Mouse (Mus musculus): ENCODE results near the gene Tet3. TPM values are rescaled to one million over a fixed set of nuclear protein-coding genes. Genes with fewer than 3 reads are reported as not detected.

Gene Tet3
- total and polyA plus RNA-seq, 3 experiments = 6.2 to 23.6 (median 13.7) TPM

DNA sequence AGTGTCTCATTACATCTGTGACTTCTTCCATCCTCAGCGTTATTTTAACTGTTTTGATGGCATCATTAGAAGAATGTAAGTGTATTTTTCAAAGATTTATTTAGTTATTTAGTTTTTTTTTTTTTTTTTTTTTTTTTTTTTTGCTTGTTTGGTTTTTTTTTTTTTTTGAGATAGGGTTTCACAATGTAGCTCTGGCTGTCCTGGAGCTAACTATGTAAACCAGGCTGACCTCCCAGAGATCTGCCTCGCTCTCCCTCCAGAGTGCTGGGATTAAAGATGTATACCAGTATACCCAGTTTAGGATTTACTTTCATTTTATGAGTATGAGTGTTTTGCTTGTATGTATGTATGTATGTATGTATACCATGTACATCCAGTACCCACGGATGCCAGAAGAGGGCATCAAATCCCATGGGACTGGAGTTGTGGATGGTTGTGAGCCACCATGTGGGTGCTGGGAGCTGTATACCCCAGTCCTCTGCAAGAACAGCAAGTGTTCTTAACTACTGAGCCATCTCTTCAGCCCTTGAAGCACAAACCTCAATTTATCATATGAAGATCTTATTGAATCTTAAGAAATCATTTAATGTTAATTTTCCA lies 131.2 kb downstream of the Tet3 start:
- TF ChIP-seq EP300 (IDR thresholded peaks at IDR 0.05; ENCODE audit: insufficient read depth, low read depth, low read length) = no peak
- TF ChIP-seq CTCF (IDR thresholded peaks at IDR 0.05) = no peak
- no peak for TF ChIP-seq POLR2A (IDR thresholded peaks at IDR 0.05; ENCODE audit: insufficient read depth, low read depth, low read length)
- no peak overlapping the region for H3K9ac ChIP-seq (ENCODE audit: low read depth, low read length)
- no peak for DNase-seq
- WGBS = 81% methylated on average over 3 of the region's 3 CpGs
- H3K36me3 ChIP-seq (ENCODE audit: control insufficient read depth, insufficient read depth, low read length) = peaks cover 11% of the 10 kb centered on the region
- intact Hi-C loops (cut with DNase I) = loop anchor here (5.0 kb wide), 1 partner anchor 205 kb away; the partner anchor contains the start of gene Wbp1
- H3K79me2 ChIP-seq (replicated peaks; ENCODE audit: control insufficient read depth, insufficient read depth, low read length) = peaks cover 5% of the 10 kb centered on the region
- H3K4me3 ChIP-seq = no peak overlapping the region
- H3K27ac ChIP-seq = no peak overlapping the region
- H3K27me3 ChIP-seq (ENCODE audit: control insufficient read depth, insufficient read depth, low read length) = no peaks in the 10 kb centered on the region
- H3K4me1 ChIP-seq (ENCODE audit: control insufficient read depth, insufficient read depth, low read length) = peaks cover 2% of the 10 kb centered on the region

DNA sequence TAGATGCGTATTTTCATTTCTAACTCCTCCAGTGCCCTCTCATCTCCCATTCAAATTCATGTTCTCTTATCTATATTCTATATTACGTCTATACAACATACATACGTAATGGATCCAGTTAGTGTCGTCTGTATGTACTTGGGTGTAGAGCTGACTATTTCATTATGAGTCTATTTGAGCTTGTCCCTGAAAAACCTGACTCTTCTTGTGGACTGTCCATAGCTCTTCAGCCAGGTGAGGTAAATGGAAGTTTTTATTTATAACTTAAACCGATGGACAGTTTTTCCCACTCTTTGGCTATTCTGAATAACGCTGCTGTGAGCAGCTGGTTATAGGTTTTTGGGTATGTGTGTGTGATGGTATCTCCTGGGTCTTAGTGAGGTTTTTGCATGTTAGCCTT lies 132.1 kb downstream of the Tet3 start:
- DNase-seq = no peak
- Histone ChIP-seq H3K27ac (peak overlapping the region; percentile 93), H3K4me1 (ENCODE audit: control insufficient read depth, insufficient read depth, low read length) (peaks cover 2% of the 10 kb centered on the region), H3K36me3 (ENCODE audit: control insufficient read depth, insufficient read depth, low read length) (peaks cover 11% of the 10 kb centered on the region), H3K79me2 (replicated peaks; ENCODE audit: control insufficient read depth, insufficient read depth, low read length) (peaks cover 5% of the 10 kb centered on the region), H3K9ac (ENCODE audit: low read depth, low read length) (no peak overlapping the region; the same call in 1 of the 2 replicates), H3K4me3 (peak overlapping the region; percentile 74), H3K27me3 (ENCODE audit: control insufficient read depth, insufficient read depth, low read length) (no peaks in the 10 kb centered on the region)
- WGBS = 36% methylated on average over 6 of the region's 6 CpGs
- intact Hi-C loops (cut with DNase I) = loop anchor here (1.0 to 5.0 kb wide), 2 partner anchors 23 to 204 kb away; partner anchors contain the start of genes Bola3 and Wbp1
- no peak for TF ChIP-seq POLR2A (IDR thresholded peaks at IDR 0.05; ENCODE audit: insufficient read depth, low read depth, low read length)
- no peak for TF ChIP-seq EP300 (IDR thresholded peaks at IDR 0.05; ENCODE audit: insufficient read depth, low read depth, low read length)
- no peak for TF ChIP-seq CTCF (IDR thresholded peaks at IDR 0.05)

DNA sequence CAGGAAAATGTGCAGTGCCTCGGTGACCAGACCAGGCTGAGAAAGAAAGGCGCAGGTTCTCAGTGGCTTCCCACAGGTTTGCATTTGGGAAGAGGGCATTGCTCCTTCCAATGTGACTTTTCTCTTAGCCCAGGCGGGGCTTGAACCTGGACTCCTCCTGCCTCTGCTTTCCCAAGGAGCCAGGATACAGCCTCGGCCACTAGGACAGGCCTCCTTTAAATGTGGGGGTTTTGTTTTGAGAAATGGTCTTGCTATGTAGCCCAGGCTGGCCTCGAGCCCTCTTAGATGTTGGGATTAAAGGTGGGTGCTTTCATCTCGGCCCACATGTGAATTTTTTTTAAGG lies 132.5 kb downstream of the Tet3 start:
- intact Hi-C loops (cut with DNase I) = loop anchor here (1.0 to 5.0 kb wide), 2 partner anchors 23 to 204 kb away; partner anchors contain the start of genes Bola3 and Wbp1
- Histone ChIP-seq H3K79me2 (replicated peaks; ENCODE audit: control insufficient read depth, insufficient read depth, low read length) (peaks cover 5% of the 10 kb centered on the region), H3K27me3 (ENCODE audit: control insufficient read depth, insufficient read depth, low read length) (no peaks in the 10 kb centered on the region), H3K27ac (peak overlapping the region; percentile 93), H3K36me3 (ENCODE audit: control insufficient read depth, insufficient read depth, low read length) (peaks cover 11% of the 10 kb centered on the region), H3K4me1 (ENCODE audit: control insufficient read depth, insufficient read depth, low read length) (peaks cover 2% of the 10 kb centered on the region), H3K4me3 (peak overlapping the region; percentile 74), H3K9ac (ENCODE audit: low read depth, low read length) (peak overlapping the region; percentile 94)
- WGBS = 1% methylated on average over 6 of the region's 6 CpGs
- no peak for DNase-seq
- TF ChIP-seq CTCF (IDR thresholded peaks at IDR 0.05) = no peak

DNA sequence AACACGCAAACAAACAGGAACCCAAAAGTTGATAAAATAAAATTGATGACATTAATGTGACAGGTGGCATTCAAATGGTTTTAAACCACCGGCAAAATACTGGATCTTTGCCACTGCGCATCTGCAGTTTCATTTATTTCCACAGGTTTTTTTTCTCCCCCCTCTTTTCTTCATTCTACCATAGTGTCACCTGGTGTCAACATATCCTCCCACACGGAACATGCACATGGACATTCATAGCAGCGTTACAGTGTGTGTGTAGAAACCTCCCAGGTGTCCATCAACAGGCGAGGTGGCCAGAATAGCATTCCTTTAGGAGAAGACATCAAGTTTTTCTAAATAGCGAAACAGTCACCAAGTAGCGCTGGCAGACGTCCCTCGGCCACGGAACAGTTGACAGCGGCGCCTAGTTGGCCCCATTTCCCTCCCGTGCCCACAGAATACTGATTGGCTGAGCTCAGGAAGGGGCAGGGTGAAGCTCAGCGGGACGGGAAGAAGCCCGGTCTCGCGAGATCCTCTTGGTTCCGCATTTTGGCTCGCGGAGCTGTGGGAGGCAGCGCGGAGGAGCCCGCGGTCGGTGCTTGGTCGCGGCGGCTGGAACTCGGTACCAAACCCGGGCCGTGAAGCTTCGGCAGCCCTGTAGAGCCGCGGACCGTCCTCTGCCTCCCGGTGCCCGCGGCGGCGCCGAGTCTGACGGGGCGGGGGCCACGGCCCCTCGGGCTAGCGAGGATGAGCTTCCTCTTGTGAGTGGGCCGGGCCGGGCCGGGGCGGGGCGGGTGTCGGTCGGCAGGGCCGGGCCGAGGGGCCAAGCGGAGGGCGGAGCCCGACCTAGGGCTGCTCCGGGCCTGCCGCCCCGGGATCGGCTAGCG lies 133.1 kb downstream of the Tet3 start, which contains the start of the genes Mthfd2 and Mob1a:
TSS of gene Mthfd2 (minus strand) at position 384 of the 869 bp plus-strand sequence.
TSS of gene Mob1a (plus strand) at position 492 of the 869 bp plus-strand sequence.
- intact Hi-C loops (cut with DNase I) = loop anchor here (1.0 to 5.0 kb wide), 2 partner anchors 24 to 203 kb away; partner anchors contain the start of genes Bola3 and Wbp1
- Histone ChIP-seq H3K27ac (peak within 1 kb of the TSS; percentile 93), H3K36me3 (ENCODE audit: control insufficient read depth, insufficient read depth, low read length) (peaks cover 11% of the 10 kb centered on the region), H3K4me3 (peak within 1 kb of the TSS; percentile 74), H3K27me3 (ENCODE audit: control insufficient read depth, insufficient read depth, low read length) (no peaks in the 10 kb centered on the region), H3K9ac (ENCODE audit: low read depth, low read length) (peak within 1 kb of the TSS; percentile 94), H3K4me1 (ENCODE audit: control insufficient read depth, insufficient read depth, low read length) (peaks cover 2% of the 10 kb centered on the region), H3K79me2 (replicated peaks; ENCODE audit: control insufficient read depth, insufficient read depth, low read length) (peaks cover 5% of the 10 kb centered on the region; the same call in 1 of the 2 replicates)
- WGBS = 1% methylated on average over 64 of the region's 65 CpGs
- DNase-seq = peak; percentile 95 to 98
- TF ChIP-seq POLR2A (IDR thresholded peaks at IDR 0.05; ENCODE audit: insufficient read depth, low read depth, low read length) (peak; percentile 89), EP300 (IDR thresholded peaks at IDR 0.05; ENCODE audit: insufficient read depth, low read depth, low read length) (0 out of 2 replicates have a peak, but pooled peaks have one; percentile 64), CTCF (IDR thresholded peaks at IDR 0.05) (no peak)

DNA sequence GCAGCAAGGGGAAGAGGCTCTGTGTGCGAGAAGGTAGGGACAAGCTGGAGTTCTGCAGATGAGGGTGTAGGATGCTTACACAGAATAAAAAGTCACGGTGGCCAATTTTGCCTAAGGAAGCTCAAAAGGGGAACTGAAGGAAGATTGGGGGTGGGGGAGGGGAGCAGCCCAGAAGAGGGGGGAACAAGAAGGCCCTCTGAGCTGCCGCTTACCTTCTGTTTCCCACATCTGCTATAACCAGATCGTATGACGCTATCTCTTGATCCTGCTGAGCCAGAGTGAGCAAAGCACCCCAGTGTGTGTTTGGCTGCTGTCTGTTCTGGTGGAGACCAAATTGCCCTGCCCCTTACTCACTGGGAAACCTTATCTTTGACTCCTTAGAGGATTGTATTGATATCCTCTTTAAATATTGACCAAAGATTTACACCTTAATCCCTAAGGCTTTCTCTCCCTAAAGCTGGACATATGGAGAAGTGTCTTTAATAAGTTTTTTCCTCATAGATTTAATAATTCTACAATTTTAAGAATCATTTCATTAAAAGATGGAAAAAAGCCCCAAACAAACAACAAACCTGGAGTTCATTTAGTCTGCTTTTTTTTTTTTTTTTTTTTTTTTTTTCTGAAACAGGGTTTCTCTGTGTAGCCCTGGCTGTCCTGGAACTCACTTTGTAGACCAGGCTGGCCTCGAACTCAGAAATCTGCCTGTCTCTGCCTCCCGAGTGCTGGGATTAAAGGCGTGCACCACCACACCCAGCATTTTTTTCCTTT lies 135.0 kb downstream of the Tet3 start:
- intact Hi-C loops (cut with DNase I) = no loop called here
- WGBS = 76% methylated on average over 8 of the region's 8 CpGs

More for the DNA sequence above, 135.0 kb downstream of the Tet3 start:
- Histone ChIP-seq H3K9ac (ENCODE audit: low read depth, low read length) (no peak overlapping the region), H3K4me3 (no peak overlapping the region), H3K36me3 (ENCODE audit: control insufficient read depth, insufficient read depth, low read length) (peaks cover 10% of the 10 kb centered on the region), H3K4me1 (ENCODE audit: control insufficient read depth, insufficient read depth, low read length) (peaks cover 2% of the 10 kb centered on the region), H3K79me2 (replicated peaks; ENCODE audit: control insufficient read depth, insufficient read depth, low read length) (peaks cover 3% of the 10 kb centered on the region; the same call in 1 of the 2 replicates), H3K27ac (no peak overlapping the region), H3K27me3 (ENCODE audit: control insufficient read depth, insufficient read depth, low read length) (no peaks in the 10 kb centered on the region)
- no peak for DNase-seq
- no peak for TF ChIP-seq CTCF (IDR thresholded peaks at IDR 0.05)
- TF ChIP-seq EP300 (IDR thresholded peaks at IDR 0.05; ENCODE audit: insufficient read depth, low read depth, low read length) = no peak
- TF ChIP-seq POLR2A (IDR thresholded peaks at IDR 0.05; ENCODE audit: insufficient read depth, low read depth, low read length) = no peak
